Mouse (Mus musculus): ENCODE results near the gene Bicra. TPM values are rescaled to one million over a fixed set of nuclear protein-coding genes. Genes with fewer than 3 reads are reported as not detected.

Bicra gene
- total and polyA plus RNA-seq, 3 experiments, result 0.32 to 10.2 (median 2.2) TPM

DNA sequence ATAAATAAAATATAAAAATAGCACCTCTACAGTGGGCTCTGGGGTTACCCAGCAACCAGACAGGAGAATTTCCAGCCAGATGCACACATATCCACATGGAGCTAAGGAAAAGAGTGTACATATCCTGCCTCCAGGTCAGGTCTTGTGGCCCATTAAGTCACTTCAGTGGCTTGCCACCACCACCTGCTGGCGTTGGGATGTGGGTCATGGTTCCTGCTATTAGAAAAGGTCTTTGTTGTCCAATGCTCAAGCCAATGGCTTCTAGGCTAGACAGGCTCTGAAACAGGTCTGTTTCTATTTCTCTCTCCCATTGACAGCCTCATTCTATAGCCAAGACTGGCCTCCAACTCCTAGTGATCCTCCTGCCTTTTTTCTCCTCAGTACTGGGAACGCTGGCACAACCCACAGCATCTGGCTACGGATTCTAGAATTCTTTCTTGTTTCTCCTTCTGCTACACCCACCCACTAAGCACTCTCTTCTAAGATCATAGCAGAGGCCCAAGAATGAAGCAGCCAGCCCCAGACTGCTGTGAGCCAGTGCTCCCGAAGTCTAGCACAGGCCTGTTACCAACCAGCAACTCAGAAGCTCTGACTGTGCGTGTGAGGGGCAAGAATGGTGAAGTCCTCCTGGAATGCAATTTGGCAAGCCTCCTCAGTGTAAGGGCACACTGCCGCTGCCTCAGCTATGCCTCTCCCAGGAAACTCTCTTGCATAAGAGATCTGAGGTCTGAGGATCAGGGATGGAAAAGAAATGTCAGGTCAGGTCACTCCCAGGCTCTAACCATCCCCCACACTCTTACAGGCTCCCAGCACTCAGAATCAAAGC is 19.4 kb downstream of the Bicra start:
- TF ChIP-seq MAFK (IDR thresholded peaks at IDR 0.05; ENCODE audit: insufficient replicate concordance, low read length) (no peak), RAD21 (IDR thresholded peaks at IDR 0.05; ENCODE audit: low read depth, low read length) (peak; percentile 3), UBTF (IDR thresholded peaks at IDR 0.05; ENCODE audit: low read depth, low read length) (no peak), MAX (IDR thresholded peaks at IDR 0.05; ENCODE audit: low read length) (no peak)
- Histone ChIP-seq H3K9ac (ENCODE audit: insufficient read depth, low read depth) (no peak overlapping the region), H3K4me2 (ENCODE audit: insufficient read depth, low read depth, poor library complexity, severe bottlenecking) (no peak overlapping the region), H3K36me3 (replicated peaks in 1 of 2; ENCODE audit: control insufficient read depth in 1 of 2, insufficient read depth in 1 of 2, low read length in 1 of 2) (peaks cover 2 to 62% of the 10 kb centered on the region in 2 experiments), H3K79me2 (replicated peaks; ENCODE audit: control insufficient read depth, extremely low read depth, insufficient read depth, poor library complexity, severe bottlenecking) (peaks cover 45% of the 10 kb centered on the region), H3K27ac (ENCODE audit: insufficient read depth, low read depth) (no peak overlapping the region), H3K4me1 (ENCODE audit: control insufficient read depth in 1 of 2, insufficient read depth in 2 of 2) (peaks cover 3 to 31% of the 10 kb centered on the region in 2 experiments; a peak in 3 of 4 replicates), H3K27me3 (replicated peaks) (no peaks in the 10 kb centered on the region), H3K9me3 (replicated peaks; ENCODE audit: low read length) (no peaks in the 10 kb centered on the region), H3K4me3 (replicated peaks in 1 of 3; ENCODE audit: low read depth in 2 of 3, low read length in 2 of 3, poor library complexity in 1 of 3) (no peak overlapping the region)
- no peak for DNase-seq (ENCODE audit: extremely low read depth)
- dilution Hi-C loops (cut with MboI; ENCODE audit: extremely low pct_ligation_motif_present, extremely low pct_unique_long_range_greater_than_20kb, low sequenced_read_pairs) (no loop called here), in situ Hi-C loops (cut with MboI; ENCODE audit: low pct_ligation_motif_present, low pct_unique_long_range_greater_than_20kb, low sequenced_read_pairs) (no loop called here)

DNA sequence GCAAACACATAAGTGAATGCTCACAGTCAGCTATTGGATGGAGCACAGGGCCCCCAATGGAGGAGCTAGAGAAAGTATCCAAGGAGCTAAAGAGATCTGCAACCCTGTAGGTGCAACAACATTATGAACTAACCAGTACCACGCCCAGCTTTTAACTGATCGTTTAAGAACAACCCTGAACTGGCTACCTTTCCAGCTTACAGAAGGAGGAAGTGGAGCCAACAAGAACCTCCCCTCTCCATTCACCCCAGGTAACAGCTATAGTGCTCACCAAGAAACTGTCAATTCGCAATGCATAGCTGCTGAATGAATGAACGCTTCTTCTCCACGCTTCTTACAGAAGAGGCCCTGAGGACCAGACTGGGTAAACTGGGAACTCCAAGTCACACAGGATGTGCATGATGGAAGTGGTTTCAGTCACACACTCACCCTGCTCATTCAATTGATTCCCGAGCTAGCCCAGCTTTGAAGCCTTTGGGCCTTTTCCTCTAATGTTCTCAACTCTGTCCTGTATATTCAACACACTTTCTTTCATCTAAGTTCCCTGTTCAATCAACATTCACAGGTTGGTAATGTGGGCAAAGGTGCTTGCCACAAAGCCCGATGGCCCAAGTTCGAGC is 23.0 kb downstream of the Bicra start:
- Histone ChIP-seq H3K4me1 (ENCODE audit: control insufficient read depth in 1 of 2, insufficient read depth in 2 of 2) (peaks cover 0 to 48% of the 10 kb centered on the region in 2 experiments; a peak in 2 of 4 replicates), H3K4me3 (replicated peaks in 1 of 3; ENCODE audit: low read depth in 2 of 3, low read length in 2 of 3, poor library complexity in 1 of 3) (no peak overlapping the region), H3K27me3 (replicated peaks) (no peaks in the 10 kb centered on the region), H3K36me3 (replicated peaks in 1 of 2; ENCODE audit: control insufficient read depth in 1 of 2, insufficient read depth in 1 of 2, low read length in 1 of 2) (peaks cover 2 to 55% of the 10 kb centered on the region in 2 experiments), H3K9me3 (replicated peaks; ENCODE audit: low read length) (no peaks in the 10 kb centered on the region), H3K9ac (ENCODE audit: insufficient read depth, low read depth) (no peak overlapping the region), H3K79me2 (replicated peaks; ENCODE audit: control insufficient read depth, extremely low read depth, insufficient read depth, poor library complexity, severe bottlenecking) (peaks cover 36% of the 10 kb centered on the region), H3K27ac (ENCODE audit: insufficient read depth, low read depth) (no peak overlapping the region), H3K4me2 (ENCODE audit: insufficient read depth, low read depth, poor library complexity, severe bottlenecking) (no peak overlapping the region)
- DNase-seq (ENCODE audit: extremely low read depth), result no peak
- TF ChIP-seq RCOR1 (conservative IDR thresholded peaks at IDR 0.05; ENCODE audit: low read depth, low read length) (no peak), ZKSCAN1 (IDR thresholded peaks at IDR 0.05; ENCODE audit: borderline replicate concordance, low read depth, low read length) (no peak), MYC (IDR thresholded peaks at IDR 0.05; ENCODE audit: low read depth, low read length) (no peak), JUND (conservative IDR thresholded peaks at IDR 0.05; ENCODE audit: low read depth, low read length) (no peak), POLR2A (IDR thresholded peaks at IDR 0.05; ENCODE audit: low read depth, low read length) (no peak), MAX (IDR thresholded peaks at IDR 0.05; ENCODE audit: low read length) (no peak), E2F4 (IDR thresholded peaks at IDR 0.05; ENCODE audit: insufficient replicate concordance, low read depth, low read length) (no peak), POLR2AphosphoS2 (IDR thresholded peaks at IDR 0.05; ENCODE audit: low read depth, low read length) (no peak), CHD2 (IDR thresholded peaks at IDR 0.05; ENCODE audit: low read length) (no peak), CTCF (conservative IDR thresholded peaks at IDR 0.05 in 1 of 2, IDR thresholded peaks at IDR 0.05 in 1 of 2; ENCODE audit: low read depth in 2 of 2, low read length in 2 of 2) (no peak), MAFK (IDR thresholded peaks at IDR 0.05; ENCODE audit: insufficient replicate concordance, low read length) (no peak), ELF1 (IDR thresholded peaks at IDR 0.05; ENCODE audit: low read depth, low read length) (no peak), MAZ (IDR thresholded peaks at IDR 0.05; ENCODE audit: low read depth, low read length) (no peak), JUN (IDR thresholded peaks at IDR 0.05; ENCODE audit: insufficient read depth, low read depth, low read length) (no peak), TCF12 (IDR thresholded peaks at IDR 0.05; ENCODE audit: low read depth, low read length) (no peak), HCFC1 (IDR thresholded peaks at IDR 0.05; ENCODE audit: low read depth, low read length) (no peak)
- in situ Hi-C loops (cut with MboI; ENCODE audit: low pct_ligation_motif_present, low pct_unique_long_range_greater_than_20kb, low sequenced_read_pairs) (no loop called here), dilution Hi-C loops (cut with MboI; ENCODE audit: extremely low pct_ligation_motif_present, extremely low pct_unique_long_range_greater_than_20kb, low sequenced_read_pairs) (no loop called here)
